Mouse (Mus musculus): ENCODE data around the gene Antxr2. TPM values are rescaled to one million over a fixed set of nuclear protein-coding genes. Genes with fewer than 3 reads are reported as not detected.

Antxr2 gene
- total RNA-seq (2012; rRNA removed) (3.6 and 4.8 TPM in 2 replicates), total RNA-seq (2014; rRNA removed) (3.9 and 4.5 TPM in 2 replicates), polyA plus RNA-seq (2012; ENCODE audit: insufficient read length, low read depth) (4.0 and 6.4 TPM in 2 replicates)

DNA sequence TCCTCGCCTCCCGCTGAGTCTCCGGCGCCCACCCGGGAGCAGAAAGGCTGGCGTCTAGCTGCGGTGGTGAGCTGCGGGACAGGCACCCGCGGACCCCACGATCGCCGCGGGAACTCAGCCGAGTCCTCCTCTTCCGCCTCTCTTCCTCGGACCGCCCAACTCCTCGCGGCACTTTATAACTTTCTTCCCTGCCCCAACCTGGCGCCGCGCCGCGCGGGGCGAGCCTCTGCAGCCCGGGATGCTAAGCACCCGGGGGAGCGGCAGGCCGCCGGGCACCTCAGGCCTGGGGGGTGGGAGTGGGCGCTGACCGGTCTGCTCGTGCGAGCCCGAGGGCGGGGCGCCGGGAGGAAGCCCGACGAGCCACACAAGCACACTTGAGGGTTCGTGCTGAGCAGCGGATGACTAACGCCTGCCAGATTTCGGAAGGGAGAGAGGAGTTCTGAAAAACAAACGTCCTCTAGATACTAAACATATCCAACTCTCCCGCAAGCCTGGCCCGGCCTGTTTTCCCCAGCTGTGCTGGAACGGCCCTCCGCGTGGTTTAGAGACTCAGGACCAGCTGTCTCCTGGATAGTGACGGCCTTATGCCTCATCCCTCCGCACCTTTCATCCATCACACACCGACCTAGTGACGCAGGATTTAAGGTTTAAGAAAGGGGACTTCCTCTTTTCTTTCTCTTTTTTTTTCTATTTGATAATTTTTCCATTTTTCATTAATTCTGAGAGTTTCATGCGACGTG is at the start of gene Antxr2:
Gene Antxr2 (minus strand): TSS at position 142 of the 740 bp plus-strand sequence.
- Histone ChIP-seq H3K9ac (ENCODE audit: insufficient read depth, low read depth) (peak within 1 kb of the TSS; percentile 57), H3K9me3 (replicated peaks; ENCODE audit: low read length) (no peaks in the 10 kb centered on the region), H3K4me3 (replicated peaks in 1 of 3; ENCODE audit: low read depth in 2 of 3, low read length in 2 of 3, poor library complexity in 1 of 3) (peak within 1 kb of the TSS; percentile 76 to 85 (median 77)), H3K36me3 (replicated peaks in 1 of 2; ENCODE audit: control insufficient read depth in 1 of 2, insufficient read depth in 1 of 2, low read length in 1 of 2) (peaks cover 5 to 11% of the 10 kb centered on the region in 2 experiments), H3K79me2 (replicated peaks; ENCODE audit: control insufficient read depth, extremely low read depth, insufficient read depth, poor library complexity, severe bottlenecking) (peaks cover 10% of the 10 kb centered on the region; the same call in 1 of the 2 replicates), H3K4me1 (ENCODE audit: control insufficient read depth in 1 of 2, insufficient read depth in 2 of 2) (peaks cover 13 to 36% of the 10 kb centered on the region in 2 experiments), H3K27ac (ENCODE audit: insufficient read depth, low read depth) (peak within 1 kb of the TSS; percentile 34), H3K4me2 (ENCODE audit: insufficient read depth, low read depth, poor library complexity, severe bottlenecking) (peak within 1 kb of the TSS; percentile 80), H3K27me3 (replicated peaks) (no peaks in the 10 kb centered on the region)
- in situ Hi-C loops (cut with MboI; ENCODE audit: low pct_ligation_motif_present, low pct_unique_long_range_greater_than_20kb, low sequenced_read_pairs): no loop called here
- dilution Hi-C loops (cut with MboI; ENCODE audit: extremely low pct_ligation_motif_present, extremely low pct_unique_long_range_greater_than_20kb, low sequenced_read_pairs): no loop called here
- peak; percentile 15; the same call in 1 of the 2 replicates for TF ChIP-seq IRF4 (IDR thresholded peaks at IDR 0.05; ENCODE audit: low read depth, low read length)
- peak; percentile 70 for TF ChIP-seq NELFE (IDR thresholded peaks at IDR 0.05; ENCODE audit: low read depth, low read length)
- 0 out of 2 replicates have a peak, but pooled peaks have one; percentile 30 for TF ChIP-seq TBP (conservative IDR thresholded peaks at IDR 0.05; ENCODE audit: low read depth, low read length)
- TF ChIP-seq SIN3A (IDR thresholded peaks at IDR 0.05; ENCODE audit: low read length): peak; percentile 84
- peak; percentile 51 for TF ChIP-seq POLR2A (IDR thresholded peaks at IDR 0.05; ENCODE audit: low read depth, low read length)
- TF ChIP-seq GABPA (IDR thresholded peaks at IDR 0.05; ENCODE audit: insufficient replicate concordance, low read depth, low read length): no peak
- TF ChIP-seq ZMIZ1 (IDR thresholded peaks at IDR 0.05; ENCODE audit: low read depth, low read length): 0 out of 2 replicates have a peak, but pooled peaks have one; percentile 39
- peak; percentile 25; the same call in 1 of the 2 replicates for TF ChIP-seq ETS1 (conservative IDR thresholded peaks at IDR 0.05; ENCODE audit: low read depth, low read length)
- TF ChIP-seq JUN (IDR thresholded peaks at IDR 0.05; ENCODE audit: insufficient read depth, low read depth, low read length): no peak
- peak; percentile 40; the same call in 1 of the 2 replicates for TF ChIP-seq HCFC1 (IDR thresholded peaks at IDR 0.05; ENCODE audit: low read depth, low read length)
- TF ChIP-seq ZKSCAN1 (IDR thresholded peaks at IDR 0.05; ENCODE audit: borderline replicate concordance, low read depth, low read length): no peak
- 0 out of 2 replicates have a peak, but pooled peaks have one; percentile 34 for TF ChIP-seq KAT2A (IDR thresholded peaks at IDR 0.05; ENCODE audit: insufficient replicate concordance, low read length)
- no peak for TF ChIP-seq ZNF384 (IDR thresholded peaks at IDR 0.05; ENCODE audit: low read depth, low read length)
- peak; percentile 86 for TF ChIP-seq BHLHE40 (IDR thresholded peaks at IDR 0.05; ENCODE audit: low read depth, low read length)
- peak; percentile 54; the same call in 1 of the 2 replicates for TF ChIP-seq MAZ (IDR thresholded peaks at IDR 0.05; ENCODE audit: low read depth, low read length)
- TF ChIP-seq CHD2 (IDR thresholded peaks at IDR 0.05; ENCODE audit: low read length): peak; percentile 43; the same call in 1 of the 2 replicates
- TF ChIP-seq CHD1 (IDR thresholded peaks at IDR 0.05; ENCODE audit: low read depth, low read length): peak; percentile 83; the same call in 1 of the 2 replicates
- TF ChIP-seq ZC3H11A (IDR thresholded peaks at IDR 0.05; ENCODE audit: low read depth, low read length): no peak
- peak; percentile 66 for TF ChIP-seq ELF1 (IDR thresholded peaks at IDR 0.05; ENCODE audit: low read depth, low read length)
- TF ChIP-seq MEF2A (IDR thresholded peaks at IDR 0.05; ENCODE audit: borderline replicate concordance, low read depth, low read length): 0 out of 2 replicates have a peak, but pooled peaks have one; percentile 18
- peak; percentile 71; the same call in 1 of the 2 replicates for TF ChIP-seq MXI1 (IDR thresholded peaks at IDR 0.05; ENCODE audit: low read depth, low read length)
- peak; percentile 35; the same call in 1 of the 2 replicates for TF ChIP-seq TCF12 (IDR thresholded peaks at IDR 0.05; ENCODE audit: low read depth, low read length)
- peak; percentile 41 for DNase-seq (ENCODE audit: extremely low read depth)

Measured in CH12.LX (cell line).